Mouse (Mus musculus): ENCODE data around the gene Scgb2b3. TPM values are rescaled to one million over a fixed set of nuclear protein-coding genes. Genes with fewer than 3 reads are reported as not detected.

Gene Scgb2b3
- not detected in 2 replicates for polyA plus RNA-seq (2015; fragmentation: Nextera tagmentation; extraction: Ambion mirVana)

- no peaks in the 10 kb centered on the region for H3K27me3 ChIP-seq (replicated peaks; ENCODE audit: control insufficient read depth, insufficient read depth, low read length)
- no peaks in the 10 kb centered on the region for H3K36me3 ChIP-seq (ENCODE audit: control insufficient read depth, insufficient read depth, low read length)
- H3K27ac ChIP-seq (ENCODE audit: low read length), result no peak within 1 kb of the TSS
- H3K9ac ChIP-seq (ENCODE audit: low read depth, low read length), result no peak within 1 kb of the TSS
- ATAC-seq, result no peak
- no peaks in the 10 kb centered on the region for H3K4me1 ChIP-seq (ENCODE audit: control insufficient read depth, insufficient read depth, low read length)
- 66% methylated on average over 4 of the region's 4 CpGs for WGBS
- H3K4me2 ChIP-seq (ENCODE audit: low read depth, low read length), result no peak within 1 kb of the TSS
- no peak within 1 kb of the TSS for H3K4me3 ChIP-seq (ENCODE audit: low read length)
- no peaks in the 10 kb centered on the region for H3K9me3 ChIP-seq (ENCODE audit: control insufficient read depth, low read length)
Observed at GRCm38 (mm10) chr7:31362022-31362560, at the start of gene Scgb2b3. Scgb2b3 (minus strand) TSS chr7:31362072.

- WGBS, result 86% methylated on average over 3 of the region's 3 CpGs
- H3K36me3 ChIP-seq (ENCODE audit: control insufficient read depth, insufficient read depth, low read length), result no peaks in the 10 kb centered on the region
- H3K27me3 ChIP-seq (replicated peaks; ENCODE audit: control insufficient read depth, insufficient read depth, low read length), result no peaks in the 10 kb centered on the region
- no peak within 1 kb of the TSS for H3K27ac ChIP-seq (ENCODE audit: low read length)
- no peak within 1 kb of the TSS for H3K4me2 ChIP-seq (ENCODE audit: low read depth, low read length)
- no peak within 1 kb of the TSS for H3K4me3 ChIP-seq (ENCODE audit: low read length)
- ATAC-seq, result no peak
- H3K9me3 ChIP-seq (ENCODE audit: control insufficient read depth, low read length), result 0 out of 2 replicates have a peak, but pooled peaks cover 4% of the 10 kb centered on the region
- no peak within 1 kb of the TSS for H3K9ac ChIP-seq (ENCODE audit: low read depth, low read length)
- no peaks in the 10 kb centered on the region for H3K4me1 ChIP-seq (ENCODE audit: control insufficient read depth, insufficient read depth, low read length)
Observed at GRCm38 (mm10) chr7:31375292-31375691, 13.4 kb upstream of the Scgb2b3 start, which contains the start of gene Scgb1b3. Scgb1b3 (plus strand) TSS chr7:31375592.

Other genes starting within 250 kb of the Scgb2b3 start
- 66.4 and 73.6 TPM in 2 replicates for gene Hpn, start 246.8 kb downstream of the Scgb2b3 start, polyA plus RNA-seq (2015; fragmentation: Nextera tagmentation; extraction: Ambion mirVana)
- 0.16 and 1.0 TPM in 2 replicates for gene Scn1b, start 235.1 kb downstream of the Scgb2b3 start, polyA plus RNA-seq (2015; fragmentation: Nextera tagmentation; extraction: Ambion mirVana)
- gene Gramd1a, start 206.2 kb downstream of the Scgb2b3 start, polyA plus RNA-seq (2015; fragmentation: Nextera tagmentation; extraction: Ambion mirVana), result 38.5 and 39.7 TPM in 2 replicates
- gene Scgb2b2, start 71.6 kb downstream of the Scgb2b3 start, polyA plus RNA-seq (2015; fragmentation: Nextera tagmentation; extraction: Ambion mirVana), result not detected in 2 replicates
- gene Scgb1b2, start 70.3 kb downstream of the Scgb2b3 start, polyA plus RNA-seq (2015; fragmentation: Nextera tagmentation; extraction: Ambion mirVana), result not detected in 2 replicates
- gene Scgb1b3, start 13.5 kb upstream of the Scgb2b3 start, polyA plus RNA-seq (2015; fragmentation: Nextera tagmentation; extraction: Ambion mirVana), result not detected in 2 replicates

All from intestine, embryonic 16.5 days (tissue).